Mouse (Mus musculus): Measurements from ENCODE around the gene Slc3a1.

Gene Slc3a1

DNA sequence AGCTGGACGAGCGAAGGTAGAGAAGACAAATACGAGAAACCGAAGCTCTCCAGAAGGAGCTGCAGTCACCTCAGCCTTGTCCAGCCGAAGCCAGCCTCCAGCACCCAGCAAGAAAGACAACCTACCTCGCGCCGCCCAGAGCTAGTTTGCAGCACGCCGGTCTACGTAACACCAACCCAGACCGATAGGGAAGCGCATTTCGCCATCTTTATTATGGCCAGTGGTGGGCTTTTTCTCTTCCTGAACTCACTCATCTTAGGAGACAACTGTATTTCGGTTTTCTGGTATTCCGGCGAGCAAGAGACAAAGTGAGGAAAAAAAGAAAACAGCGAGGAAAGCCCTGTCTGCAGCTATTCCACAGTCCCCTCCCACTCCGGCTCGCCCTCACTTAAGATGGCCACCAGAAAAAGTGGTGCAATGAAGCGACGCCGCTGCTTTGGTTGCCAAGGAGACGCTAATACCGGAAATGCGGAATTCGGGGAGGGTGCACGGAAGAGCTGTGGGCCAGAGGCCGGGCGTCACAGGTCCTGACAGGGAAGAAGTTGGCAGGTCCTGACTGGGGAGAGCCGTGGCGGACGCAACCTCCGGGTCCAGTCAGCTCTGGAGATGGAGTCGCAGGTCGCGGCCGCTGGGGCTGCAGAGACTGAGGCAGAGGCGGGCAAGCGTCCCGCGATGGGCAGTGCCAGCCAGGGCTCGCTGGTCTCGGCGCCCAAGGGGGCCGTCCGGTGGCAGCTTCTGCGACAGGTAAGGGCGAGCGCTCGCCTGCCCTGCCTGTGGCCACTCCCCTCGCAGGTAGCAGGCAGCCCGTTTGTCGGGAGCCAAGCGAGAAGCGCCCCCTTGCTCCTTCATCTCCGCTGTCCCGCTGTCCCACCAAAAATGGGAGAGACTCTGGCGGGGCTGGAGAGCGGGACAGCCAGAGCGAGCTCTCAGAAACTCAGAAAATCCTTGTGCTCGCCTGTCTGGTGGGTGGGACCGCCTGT lies 62.2 kb downstream of the Slc3a1 start, which contains the start of the genes Prepl and Camkmt:
Gene Prepl (minus strand): TSS at position 122 of the 980 bp plus-strand sequence.
Gene Camkmt (plus strand): TSS at position 433 of the 980 bp plus-strand sequence.
- peak; percentile 97 for DNase-seq

DNA sequence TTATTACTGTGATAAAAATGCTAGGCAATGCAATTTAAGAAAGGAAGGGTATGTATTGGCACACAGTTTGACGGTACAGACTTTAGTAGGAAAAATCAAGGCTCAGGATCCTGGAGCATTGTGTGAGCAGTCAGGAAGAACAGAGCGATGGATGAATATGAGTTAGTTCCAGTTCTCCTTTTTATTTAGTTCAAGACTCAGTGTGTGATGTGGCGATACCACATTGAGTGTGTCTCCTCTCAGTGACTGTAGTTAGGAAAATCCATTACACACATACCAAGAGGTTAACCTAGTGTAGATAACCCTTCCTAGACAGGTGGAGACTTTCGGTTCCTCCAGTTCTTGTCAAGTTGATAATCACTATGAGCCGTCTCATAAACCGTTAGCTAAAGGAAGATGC lies 63.6 kb downstream of the Slc3a1 start:
- DNase-seq = no peak

- no peak for DNase-seq
Observed at GRCm38 (mm10) chr17:85096396-85096795, 68.2 kb downstream of the Slc3a1 start.

DNA sequence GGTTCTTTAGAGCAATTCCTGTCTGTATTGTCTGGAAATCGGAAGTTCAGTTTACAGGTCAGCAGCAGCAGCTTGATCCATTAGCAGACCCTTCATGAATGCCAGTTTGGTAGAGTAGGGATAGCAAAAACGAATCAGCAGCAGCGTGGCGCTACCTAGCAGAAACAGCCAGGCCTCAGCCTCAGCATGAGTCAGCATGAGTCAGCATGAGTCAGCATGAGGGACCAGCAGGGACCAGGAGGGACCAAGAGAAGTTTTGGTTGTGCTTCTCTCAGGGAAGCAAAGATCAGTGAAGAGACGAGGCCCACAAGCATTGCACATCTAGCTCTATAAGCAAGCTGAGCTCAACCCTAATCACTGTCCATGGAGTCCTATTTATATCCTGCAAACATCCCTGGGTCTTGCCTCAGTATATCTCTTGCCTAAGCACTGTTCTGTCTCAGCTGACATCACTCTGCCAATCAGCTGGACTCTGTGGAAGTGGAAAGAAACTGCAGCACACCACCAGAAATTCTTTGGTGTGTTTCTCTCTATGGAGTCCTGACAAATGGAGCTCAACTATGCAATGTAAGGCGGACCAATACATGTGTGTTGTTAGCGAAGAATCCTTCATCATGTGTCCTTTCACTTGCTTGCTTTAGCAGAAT lies 70.6 kb downstream of the Slc3a1 start:
- no peak for DNase-seq

DNA sequence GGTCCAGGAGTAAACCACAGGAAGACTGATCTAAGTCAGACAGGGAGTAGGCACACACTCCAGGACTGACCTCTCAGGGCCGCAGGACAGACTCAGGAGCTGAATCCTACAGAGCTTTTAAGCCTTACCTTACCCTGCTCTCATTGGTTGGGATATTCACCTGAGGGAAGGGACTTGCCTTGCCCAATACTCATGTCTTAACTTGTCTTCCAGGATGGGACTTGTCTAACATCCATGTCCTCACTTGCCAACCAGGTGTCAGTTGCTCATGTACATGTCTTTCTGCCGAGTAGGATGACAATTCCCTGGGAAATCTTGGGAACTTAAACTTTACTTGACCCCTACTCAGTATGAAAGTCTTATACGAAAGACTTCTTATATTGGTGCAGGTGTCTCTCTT lies 72.1 kb downstream of the Slc3a1 start:
- no peak for DNase-seq

- DNase-seq = no peak
Observed at GRCm38 (mm10) chr17:85101751-85102150, 73.6 kb downstream of the Slc3a1 start.

DNA sequence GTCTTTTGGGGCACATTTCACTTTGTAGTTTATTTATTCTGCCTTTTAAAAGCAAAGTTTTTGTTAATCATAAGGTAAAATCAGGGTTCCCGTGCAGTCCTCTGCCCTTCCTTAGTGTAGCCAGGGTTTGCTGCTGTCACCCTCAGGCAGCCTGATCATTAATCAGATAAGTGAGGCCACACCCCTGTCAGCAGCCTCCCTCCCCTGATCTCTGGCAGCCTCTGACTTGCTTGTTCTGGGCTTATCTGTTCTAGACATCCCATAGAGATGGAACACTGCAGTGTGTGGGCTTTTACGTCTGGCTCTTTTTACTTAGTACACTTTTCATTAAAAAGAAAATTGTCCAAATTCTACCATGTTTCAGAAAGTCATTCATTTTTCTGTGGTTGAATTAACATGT lies 75.1 kb downstream of the Slc3a1 start:
- no peak for DNase-seq

- DNase-seq = no peak
Observed at GRCm38 (mm10) chr17:85110640-85111039, 82.5 kb downstream of the Slc3a1 start.

GRCm38 (mm10) chr17:85113441-85113840 lies 85.3 kb downstream of the Slc3a1 start:
- DNase-seq = no peak

Data from cerebellum, adult 11-12 months (tissue).